Mouse (Mus musculus): Measurements from ENCODE around the gene Zfp319. TPM values are rescaled to one million over a fixed set of nuclear protein-coding genes. Genes with fewer than 3 reads are reported as not detected.

The Zfp319 gene
- total and polyA plus RNA-seq, 3 experiments: 0.83 to 3.3 (median 2.0) TPM

DNA sequence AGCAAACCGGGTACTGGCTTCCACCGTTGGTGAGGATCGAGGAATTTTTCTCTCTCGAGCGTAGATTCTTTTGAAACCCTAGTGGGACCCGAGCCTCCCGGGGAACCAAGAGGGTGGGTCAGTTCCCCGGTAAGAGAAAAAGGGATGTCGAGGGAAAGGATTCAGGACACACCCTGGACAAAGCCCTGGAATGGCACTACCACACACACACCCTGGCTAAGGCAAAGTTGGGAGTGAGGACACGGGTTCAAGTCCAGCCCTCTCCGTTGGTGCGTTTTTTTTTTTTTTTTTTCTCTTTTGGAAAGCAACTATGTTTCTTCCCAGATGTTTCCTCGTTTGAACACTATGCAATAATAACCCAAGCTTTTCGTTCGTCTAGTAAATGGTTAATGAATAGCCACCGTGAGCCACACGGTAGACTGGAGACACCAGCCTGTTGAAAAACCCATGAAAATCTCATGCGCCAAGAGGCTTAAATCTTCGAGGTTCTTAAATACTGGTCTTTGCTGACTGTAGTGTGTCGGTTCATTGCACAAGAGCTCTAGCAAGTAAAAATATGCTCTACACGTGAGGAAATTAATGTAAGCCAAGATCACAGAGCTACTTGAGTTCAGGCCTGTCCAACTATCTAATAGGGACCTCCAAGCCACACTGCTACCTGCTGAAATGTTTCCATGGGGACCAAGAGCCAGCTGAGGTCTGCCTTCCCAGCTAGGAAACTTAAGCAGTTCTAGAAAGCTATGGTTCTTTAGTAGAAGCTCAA, 868 bp upstream of the Zfp319 start:
- TF ChIP-seq BHLHE40 (IDR thresholded peaks at IDR 0.05; ENCODE audit: low read depth, low read length) (0 out of 2 replicates have a peak, but pooled peaks have one; percentile 24), NELFE (IDR thresholded peaks at IDR 0.05; ENCODE audit: low read depth, low read length) (no peak)
- Histone ChIP-seq H3K79me2 (replicated peaks; ENCODE audit: control insufficient read depth, extremely low read depth, insufficient read depth, poor library complexity, severe bottlenecking) (peaks cover 2% of the 10 kb centered on the region; the same call in 1 of the 2 replicates), H3K4me2 (ENCODE audit: insufficient read depth, low read depth, poor library complexity, severe bottlenecking) (peak overlapping the region; percentile 62), H3K9me3 (replicated peaks; ENCODE audit: low read length) (no peaks in the 10 kb centered on the region), H3K9ac (ENCODE audit: insufficient read depth, low read depth) (peak overlapping the region; percentile 61), H3K36me3 (replicated peaks in 1 of 2; ENCODE audit: control insufficient read depth in 1 of 2, insufficient read depth in 1 of 2, low read length in 1 of 2) (peaks cover 24 to 51% of the 10 kb centered on the region in 2 experiments), H3K4me3 (replicated peaks in 1 of 3; ENCODE audit: low read depth in 2 of 3, low read length in 2 of 3, poor library complexity in 1 of 3) (peak overlapping the region; percentile 61 to 80 (median 72)), H3K27me3 (replicated peaks) (no peaks in the 10 kb centered on the region), H3K27ac (ENCODE audit: insufficient read depth, low read depth) (peak overlapping the region; percentile 18; the same call in 1 of the 2 replicates), H3K4me1 (ENCODE audit: control insufficient read depth in 1 of 2, insufficient read depth in 2 of 2) (peaks cover 6 to 22% of the 10 kb centered on the region in 2 experiments)
- dilution Hi-C loops (cut with MboI; ENCODE audit: extremely low pct_ligation_motif_present, extremely low pct_unique_long_range_greater_than_20kb, low sequenced_read_pairs) (no loop called here), in situ Hi-C loops (cut with MboI; ENCODE audit: low pct_ligation_motif_present, low pct_unique_long_range_greater_than_20kb, low sequenced_read_pairs) (loop anchor here (5.0 kb wide), 2 partner anchors 75 to 95 kb away; no protein-coding TSS in a partner anchor)
- DNase-seq (ENCODE audit: extremely low read depth): no peak

- H3K4me1 ChIP-seq (ENCODE audit: control insufficient read depth in 1 of 2, insufficient read depth in 2 of 2): peaks cover 6 to 22% of the 10 kb centered on the region in 2 experiments
- peak overlapping the region; percentile 34 for H3K27ac ChIP-seq (ENCODE audit: insufficient read depth, low read depth)
Measured at GRCm38 (mm10) chr8:95331156-95331719, 512 bp downstream of the Zfp319 start.

GRCm38 (mm10) chr8:95330367-95330766, 1.4 kb downstream of the Zfp319 start:
- Histone ChIP-seq H3K4me3 (replicated peaks in 1 of 3; ENCODE audit: low read depth in 2 of 3, low read length in 2 of 3, poor library complexity in 1 of 3) (no peak overlapping the region), H3K27ac (ENCODE audit: insufficient read depth, low read depth) (no peak overlapping the region), H3K9me3 (replicated peaks; ENCODE audit: low read length) (no peaks in the 10 kb centered on the region), H3K9ac (ENCODE audit: insufficient read depth, low read depth) (peak overlapping the region; percentile 81; the same call in 1 of the 2 replicates), H3K27me3 (replicated peaks) (no peaks in the 10 kb centered on the region), H3K36me3 (replicated peaks in 1 of 2; ENCODE audit: control insufficient read depth in 1 of 2, insufficient read depth in 1 of 2, low read length in 1 of 2) (peaks cover 34 to 62% of the 10 kb centered on the region in 2 experiments), H3K4me2 (ENCODE audit: insufficient read depth, low read depth, poor library complexity, severe bottlenecking) (peak overlapping the region; percentile 88; the same call in 1 of the 2 replicates), H3K4me1 (ENCODE audit: control insufficient read depth in 1 of 2, insufficient read depth in 2 of 2) (peaks cover 6 to 18% of the 10 kb centered on the region in 2 experiments), H3K79me2 (replicated peaks; ENCODE audit: control insufficient read depth, extremely low read depth, insufficient read depth, poor library complexity, severe bottlenecking) (peaks cover 2% of the 10 kb centered on the region; the same call in 1 of the 2 replicates)
- dilution Hi-C loops (cut with MboI; ENCODE audit: extremely low pct_ligation_motif_present, extremely low pct_unique_long_range_greater_than_20kb, low sequenced_read_pairs): no loop called here
- no peak for DNase-seq (ENCODE audit: extremely low read depth)
- in situ Hi-C loops (cut with MboI; ENCODE audit: low pct_ligation_motif_present, low pct_unique_long_range_greater_than_20kb, low sequenced_read_pairs): loop anchor here (5.0 kb wide), 2 partner anchors 73 to 97 kb away; no protein-coding TSS in a partner anchor
- TF ChIP-seq MAX (IDR thresholded peaks at IDR 0.05; ENCODE audit: low read length) (no peak), JUN (IDR thresholded peaks at IDR 0.05; ENCODE audit: insufficient read depth, low read depth, low read length) (no peak), ZC3H11A (IDR thresholded peaks at IDR 0.05; ENCODE audit: low read depth, low read length) (no peak), KAT2A (IDR thresholded peaks at IDR 0.05; ENCODE audit: insufficient replicate concordance, low read length) (no peak), MAZ (IDR thresholded peaks at IDR 0.05; ENCODE audit: low read depth, low read length) (no peak), UBTF (IDR thresholded peaks at IDR 0.05; ENCODE audit: low read depth, low read length) (no peak), POLR2A (IDR thresholded peaks at IDR 0.05; ENCODE audit: low read depth, low read length) (no peak), POLR2AphosphoS2 (IDR thresholded peaks at IDR 0.05; ENCODE audit: low read depth, low read length) (no peak), SIN3A (IDR thresholded peaks at IDR 0.05; ENCODE audit: low read length) (no peak), MXI1 (IDR thresholded peaks at IDR 0.05; ENCODE audit: low read depth, low read length) (no peak)

More at GRCm38 (mm10) chr8:95331156-95331719, 512 bp downstream of the Zfp319 start:
- H3K9me3 ChIP-seq (replicated peaks; ENCODE audit: low read length): no peaks in the 10 kb centered on the region
- peak; percentile 54 for DNase-seq (ENCODE audit: extremely low read depth)
- in situ Hi-C loops (cut with MboI; ENCODE audit: low pct_ligation_motif_present, low pct_unique_long_range_greater_than_20kb, low sequenced_read_pairs) (loop anchor here (5.0 kb wide), 2 partner anchors 74 to 96 kb away; no protein-coding TSS in a partner anchor), dilution Hi-C loops (cut with MboI; ENCODE audit: extremely low pct_ligation_motif_present, extremely low pct_unique_long_range_greater_than_20kb, low sequenced_read_pairs) (no loop called here)
- H3K36me3 ChIP-seq (replicated peaks in 1 of 2; ENCODE audit: control insufficient read depth in 1 of 2, insufficient read depth in 1 of 2, low read length in 1 of 2): peaks cover 33 to 55% of the 10 kb centered on the region in 2 experiments
- H3K4me2 ChIP-seq (ENCODE audit: insufficient read depth, low read depth, poor library complexity, severe bottlenecking): peak overlapping the region; percentile 88
- H3K27me3 ChIP-seq (replicated peaks): no peaks in the 10 kb centered on the region
- H3K79me2 ChIP-seq (replicated peaks; ENCODE audit: control insufficient read depth, extremely low read depth, insufficient read depth, poor library complexity, severe bottlenecking): peaks cover 2% of the 10 kb centered on the region; the same call in 1 of the 2 replicates
- TF ChIP-seq HCFC1 (IDR thresholded peaks at IDR 0.05; ENCODE audit: low read depth, low read length) (peak; percentile 49), MXI1 (IDR thresholded peaks at IDR 0.05; ENCODE audit: low read depth, low read length) (0 out of 2 replicates have a peak, but pooled peaks have one; percentile 3), KAT2A (IDR thresholded peaks at IDR 0.05; ENCODE audit: insufficient replicate concordance, low read length) (no peak), UBTF (IDR thresholded peaks at IDR 0.05; ENCODE audit: low read depth, low read length) (peak; percentile 96; the same call in 1 of the 2 replicates), MEF2A (IDR thresholded peaks at IDR 0.05; ENCODE audit: borderline replicate concordance, low read depth, low read length) (no peak)
- peak overlapping the region; percentile 81 for H3K9ac ChIP-seq (ENCODE audit: insufficient read depth, low read depth)
- peak overlapping the region; percentile 71 to 90 (median 80) for H3K4me3 ChIP-seq (replicated peaks in 1 of 3; ENCODE audit: low read depth in 2 of 3, low read length in 2 of 3, poor library complexity in 1 of 3)
